11 mouse cellular contexts compared by ENCODE assay signal in the genomic region with DNA sequence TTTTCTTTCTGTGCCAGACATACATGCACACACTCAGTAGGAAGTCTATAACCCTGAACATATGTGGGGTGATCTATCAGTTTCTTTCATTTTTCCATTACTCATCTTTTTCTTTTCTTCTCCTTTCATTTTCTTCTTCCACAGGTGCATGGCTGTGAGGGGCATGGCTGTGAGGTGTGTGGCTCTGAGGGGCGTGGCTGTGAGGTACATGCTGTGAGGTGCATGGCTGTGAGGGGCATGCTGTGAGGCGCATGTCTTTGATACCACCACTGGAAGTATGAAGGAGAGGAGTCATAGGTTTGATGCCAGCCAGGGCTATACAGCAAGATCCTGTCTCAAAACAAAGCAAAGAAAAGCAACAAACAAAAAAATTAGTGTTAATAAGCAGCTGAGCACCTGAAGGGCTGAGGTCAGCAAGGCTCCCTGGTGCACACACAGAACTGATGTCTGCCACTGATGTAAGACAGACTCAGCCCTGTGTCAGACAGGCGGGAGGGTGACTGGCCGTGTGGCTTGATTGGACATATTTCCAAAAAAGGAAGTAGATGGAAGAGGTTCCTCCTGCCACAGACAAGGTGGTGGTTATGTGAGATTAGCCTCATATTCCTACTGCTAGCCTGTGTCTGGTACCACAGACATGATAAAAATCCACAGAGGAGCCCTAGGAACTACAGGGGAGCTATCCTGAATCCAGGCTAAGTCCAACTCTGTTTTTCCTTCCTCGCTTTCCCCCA. TPM values are rescaled to one million over a fixed set of nuclear protein-coding genes. Genes with fewer than 3 reads are reported as not detected.
A peak's percentile ranks its signal among the peaks of the same experiment; 100 is the strongest.
DNase-seq lines count a peak whose midpoint lies in the region; ATAC-seq and TF ChIP-seq lines count a peak whose summit lies in the region.
"Had no signal": no experiment of that assay in that cellular context is flagged by ENCODE, and none has a peak within 500 bp of the region (broad histone marks: within the 10 kb centered on the region; RNA-seq: fewer than 3 reads in every experiment).

No protein-coding gene starts in this region.

- no peaks in the 10 kb centered on the region for H3K36me3 ChIP-seq in lung, embryonic 14.5 days (ENCODE audit: insufficient read depth)
- no peaks in the 10 kb centered on the region for H3K36me3 ChIP-seq in liver, embryonic 12.5 days
- no peaks in the 10 kb centered on the region for H3K36me3 ChIP-seq in stomach, embryonic 15.5 days
- H3K36me3 ChIP-seq in midbrain, embryonic 14.5 days (ENCODE audit: control insufficient read depth, insufficient read depth, low read length), result no peaks in the 10 kb centered on the region
- no peaks in the 10 kb centered on the region for H3K36me3 ChIP-seq in midbrain, embryonic 10.5 days
- H3K36me3 ChIP-seq in hindbrain, embryonic 16.5 days (ENCODE audit: control insufficient read depth, insufficient read depth, low read length), result no peaks in the 10 kb centered on the region

- no peak for TF ChIP-seq POLR2A in lung, adult 2 months (IDR thresholded peaks at IDR 0.05; ENCODE audit: borderline replicate concordance, extremely low read depth, low read depth, low read length)

- 55% methylated on average over 5 of the region's 5 CpGs for WGBS in lung, embryonic 14.5 days
- 58% methylated on average over 5 of the region's 5 CpGs for WGBS in lung, adult 2 months
- WGBS in liver, embryonic 12.5 days (ENCODE audit: insufficient replicate concordance), result 40% methylated on average over 5 of the region's 5 CpGs
- WGBS in stomach, embryonic 15.5 days, result 60% methylated on average over 5 of the region's 5 CpGs
- WGBS in midbrain, embryonic 14.5 days, result 80% methylated on average over 5 of the region's 5 CpGs
- 84% methylated on average over 5 of the region's 5 CpGs for WGBS in midbrain, embryonic 10.5 days
- WGBS in hindbrain, embryonic 16.5 days, result 80% methylated on average over 5 of the region's 5 CpGs

- no peaks in the 10 kb centered on the region for H3K4me1 ChIP-seq in lung, embryonic 14.5 days (ENCODE audit: insufficient read depth)
- H3K4me1 ChIP-seq in lung, adult 2 months (ENCODE audit: control insufficient read depth, insufficient read depth, low read length), result peaks cover 2% of the 10 kb centered on the region; the same call in 1 of the 2 replicates
- 0 out of 2 replicates have a peak, but pooled peaks cover 5% of the 10 kb centered on the region for H3K4me1 ChIP-seq in liver, embryonic 12.5 days
- H3K4me1 ChIP-seq in stomach, embryonic 15.5 days, result no peaks in the 10 kb centered on the region
- H3K4me1 ChIP-seq in midbrain, embryonic 14.5 days (ENCODE audit: control insufficient read depth, insufficient read depth, low read length), result no peaks in the 10 kb centered on the region
- no peaks in the 10 kb centered on the region for H3K4me1 ChIP-seq in midbrain, embryonic 10.5 days
- H3K4me1 ChIP-seq in hindbrain, embryonic 16.5 days (ENCODE audit: control insufficient read depth, insufficient read depth, low read depth, low read length), result no peaks in the 10 kb centered on the region

- H3K9ac ChIP-seq in lung, embryonic 14.5 days, result no peak overlapping the region
- H3K9ac ChIP-seq in liver, embryonic 12.5 days, result no peak overlapping the region
- no peak overlapping the region for H3K9ac ChIP-seq in stomach, embryonic 15.5 days
- no peak overlapping the region for H3K9ac ChIP-seq in midbrain, embryonic 14.5 days (replicated peaks; ENCODE audit: low read length)
- no peak overlapping the region for H3K9ac ChIP-seq in hindbrain, embryonic 16.5 days (ENCODE audit: low read depth, low read length)

- H3K9me3 ChIP-seq in lung, embryonic 14.5 days (ENCODE audit: low read depth, low read length), result no peaks in the 10 kb centered on the region
- H3K9me3 ChIP-seq in liver, embryonic 12.5 days (replicated peaks), result no peaks in the 10 kb centered on the region; the same call in 1 of the 2 replicates
- H3K9me3 ChIP-seq in stomach, embryonic 15.5 days, result no peaks in the 10 kb centered on the region
- H3K9me3 ChIP-seq in midbrain, embryonic 14.5 days (ENCODE audit: control insufficient read depth, low read length), result no peaks in the 10 kb centered on the region
- H3K9me3 ChIP-seq in midbrain, embryonic 10.5 days (replicated peaks), result peaks cover 6% of the 10 kb centered on the region
- no peaks in the 10 kb centered on the region for H3K9me3 ChIP-seq in hindbrain, embryonic 16.5 days (ENCODE audit: control insufficient read depth, low read length)

- H3K4me2 ChIP-seq in lung, embryonic 14.5 days, result no peak overlapping the region
- no peak overlapping the region for H3K4me2 ChIP-seq in liver, embryonic 12.5 days
- H3K4me2 ChIP-seq in stomach, embryonic 15.5 days, result no peak overlapping the region
- H3K4me2 ChIP-seq in midbrain, embryonic 14.5 days (ENCODE audit: low read length), result no peak overlapping the region
- no peak overlapping the region for H3K4me2 ChIP-seq in hindbrain, embryonic 16.5 days (ENCODE audit: low read length)

- no peak for DNase-seq in lung, embryonic 14.5 days
- DNase-seq in lung, adult 2 months, result no peak
- DNase-seq in midbrain, embryonic 14.5 days, result no peak
- no peak for DNase-seq in midbrain, embryonic 10.5 days (ENCODE audit: low spot score)
- DNase-seq: cerebellum, adult 9-11 months had no signal

- H3K27me3 ChIP-seq in lung, embryonic 14.5 days (ENCODE audit: insufficient read depth, low read length), result no peaks in the 10 kb centered on the region
- H3K27me3 ChIP-seq in liver, embryonic 12.5 days (replicated peaks), result no peaks in the 10 kb centered on the region
- no peaks in the 10 kb centered on the region for H3K27me3 ChIP-seq in stomach, embryonic 15.5 days (replicated peaks)
- H3K27me3 ChIP-seq in midbrain, embryonic 14.5 days (ENCODE audit: control insufficient read depth, insufficient read depth, low read length), result no peaks in the 10 kb centered on the region
- no peaks in the 10 kb centered on the region for H3K27me3 ChIP-seq in midbrain, embryonic 10.5 days (ENCODE audit: low read depth, poor library complexity, severe bottlenecking)
- no peaks in the 10 kb centered on the region for H3K27me3 ChIP-seq in hindbrain, embryonic 16.5 days (replicated peaks; ENCODE audit: control insufficient read depth, insufficient read depth, low read length)

- no peak for TF ChIP-seq CTCF in lung, embryonic 14.5 days (IDR thresholded peaks at IDR 0.05; ENCODE audit: low read depth)
- no peak for TF ChIP-seq CTCF in lung, adult 2 months (IDR thresholded peaks at IDR 0.05; ENCODE audit: insufficient read depth, low read length)

- no peak overlapping the region for H3K4me3 ChIP-seq in lung, embryonic 14.5 days (ENCODE audit: low read depth, low read length)
- H3K4me3 ChIP-seq in lung, adult 2 months (replicated peaks; ENCODE audit: extremely low read depth, low read depth, low read length), result no peak overlapping the region
- H3K4me3 ChIP-seq in liver, embryonic 12.5 days, result no peak overlapping the region
- no peak overlapping the region for H3K4me3 ChIP-seq in stomach, embryonic 15.5 days (replicated peaks)
- H3K4me3 ChIP-seq in midbrain, embryonic 14.5 days (replicated peaks; ENCODE audit: low read depth, low read length), result no peak overlapping the region
- no peak overlapping the region for H3K4me3 ChIP-seq in midbrain, embryonic 10.5 days
- no peak overlapping the region for H3K4me3 ChIP-seq in hindbrain, embryonic 16.5 days (ENCODE audit: low read length)

- ATAC-seq in lung, embryonic 14.5 days (ENCODE audit: insufficient read depth), result peak; percentile 58
- peak; percentile 98 for ATAC-seq in common myeloid progenitor, adult 5-6 weeks (replicated peaks; ENCODE audit: low read depth, poor library complexity, severe bottlenecking)
- ATAC-seq in liver, embryonic 12.5 days, result 0 out of 2 replicates have a peak, but pooled peaks have one; percentile 46
- peak; percentile 67; the same call in 1 of the 2 replicates for ATAC-seq in stomach, embryonic 15.5 days (ENCODE audit: insufficient read depth, low FRiP score, low read depth)
- no peak for ATAC-seq in midbrain, embryonic 14.5 days (ENCODE audit: low FRiP score, low TSS enrichment)
- ATAC-seq in hindbrain, embryonic 16.5 days, result no peak
- ATAC-seq: hindbrain, postnatal 0 days had no signal

- H3K27ac ChIP-seq in lung, embryonic 14.5 days (ENCODE audit: low read depth), result peak overlapping the region; percentile 6; the same call in 1 of the 2 replicates
- H3K27ac ChIP-seq in liver, embryonic 12.5 days, result no peak overlapping the region
- no peak overlapping the region for H3K27ac ChIP-seq in stomach, embryonic 15.5 days
- H3K27ac ChIP-seq in midbrain, embryonic 14.5 days (replicated peaks; ENCODE audit: low read depth, low read length), result no peak overlapping the region
- no peak overlapping the region for H3K27ac ChIP-seq in midbrain, embryonic 10.5 days (replicated peaks)
- H3K27ac ChIP-seq in hindbrain, embryonic 16.5 days (ENCODE audit: low read depth, low read length), result no peak overlapping the region
- H3K27ac ChIP-seq: hindbrain, postnatal 0 days; macrophage had no signal

RNA-seq across cellular contexts. Expression of a gene that starts 38.2 kb away (rescaled TPM):
- polyA plus RNA-seq in lung, embryonic 14.5 days (2014; fragmentation: Nextera tagmentation; extraction: Ambion mirVana), result 15.6 and 16.2 TPM in 2 replicates
- polyA plus RNA-seq in lung, adult 2 months (2012; rRNA removed), result 2.8 and 5.3 TPM in 2 replicates
- total RNA-seq in common myeloid progenitor, adult 5-6 weeks (2017), result 1.3 and 2.9 TPM in 2 replicates
- polyA plus RNA-seq in liver, embryonic 12.5 days (2016; fragmentation: Nextera tagmentation; extraction: Ambion mirVana), result 6.7 and 6.8 TPM in 2 replicates
- polyA plus RNA-seq in stomach, embryonic 15.5 days (2015; fragmentation: Nextera tagmentation; extraction: Ambion mirVana), result 20.6 and 21.3 TPM in 2 replicates
- polyA plus RNA-seq in midbrain, embryonic 14.5 days (2014; fragmentation: Nextera tagmentation; extraction: Ambion mirVana), result 16.1 and 20.2 TPM in 2 replicates
- 21.0 and 21.2 TPM in 2 replicates for polyA plus RNA-seq in midbrain, embryonic 10.5 days (2016; fragmentation: Nextera tagmentation; extraction: Ambion mirVana)
- 13.9 and 15.0 TPM in 2 replicates for polyA plus RNA-seq in hindbrain, embryonic 16.5 days (2015; fragmentation: Nextera tagmentation; extraction: Ambion mirVana)

RNA-seq across cellular contexts. Expression of a gene that starts 44.0 kb away (rescaled TPM):
- 28.5 and 28.8 TPM in 2 replicates for polyA plus RNA-seq in lung, embryonic 14.5 days (2014; fragmentation: Nextera tagmentation; extraction: Ambion mirVana)
- 15.8 and 20.2 TPM in 2 replicates for polyA plus RNA-seq in lung, adult 2 months (2012; rRNA removed)
- 51.9 and 55.6 TPM in 2 replicates for total RNA-seq in common myeloid progenitor, adult 5-6 weeks (2017)
- polyA plus RNA-seq in liver, embryonic 12.5 days (2016; fragmentation: Nextera tagmentation; extraction: Ambion mirVana), result 40.5 TPM in 2 replicates
- polyA plus RNA-seq in stomach, embryonic 15.5 days (2015; fragmentation: Nextera tagmentation; extraction: Ambion mirVana), result 31.7 and 36.1 TPM in 2 replicates
- 23.9 and 31.6 TPM in 2 replicates for polyA plus RNA-seq in midbrain, embryonic 14.5 days (2014; fragmentation: Nextera tagmentation; extraction: Ambion mirVana)
- 26.0 and 27.1 TPM in 2 replicates for polyA plus RNA-seq in midbrain, embryonic 10.5 days (2016; fragmentation: Nextera tagmentation; extraction: Ambion mirVana)
- polyA plus RNA-seq in hindbrain, embryonic 16.5 days (2015; fragmentation: Nextera tagmentation; extraction: Ambion mirVana), result 33.4 and 35.5 TPM in 2 replicates

RNA-seq across cellular contexts. Expression of a gene that starts 44.3 kb away (rescaled TPM):
- 138 and 142 TPM in 2 replicates for polyA plus RNA-seq in lung, embryonic 14.5 days (2014; fragmentation: Nextera tagmentation; extraction: Ambion mirVana)
- 18.0 and 25.1 TPM in 2 replicates for polyA plus RNA-seq in lung, adult 2 months (2012; rRNA removed)
- total RNA-seq in common myeloid progenitor, adult 5-6 weeks (2017), result 59.5 and 75.1 TPM in 2 replicates
- 72.8 and 77.8 TPM in 2 replicates for polyA plus RNA-seq in liver, embryonic 12.5 days (2016; fragmentation: Nextera tagmentation; extraction: Ambion mirVana)
- 133 and 140 TPM in 2 replicates for polyA plus RNA-seq in stomach, embryonic 15.5 days (2015; fragmentation: Nextera tagmentation; extraction: Ambion mirVana)
- 103 and 105 TPM in 2 replicates for polyA plus RNA-seq in midbrain, embryonic 14.5 days (2014; fragmentation: Nextera tagmentation; extraction: Ambion mirVana)
- polyA plus RNA-seq in midbrain, embryonic 10.5 days (2016; fragmentation: Nextera tagmentation; extraction: Ambion mirVana), result 132 and 135 TPM in 2 replicates
- 111 and 117 TPM in 2 replicates for polyA plus RNA-seq in hindbrain, embryonic 16.5 days (2015; fragmentation: Nextera tagmentation; extraction: Ambion mirVana)

Comparison
In these comparisons a context has a peak if more than half of its experiments do, and no peak if none do; other contexts are left out.
1. ATAC-seq: peak in lung, embryonic 14.5 days (single experiment), common myeloid progenitor, adult 5-6 weeks (single experiment), liver, embryonic 12.5 days (single experiment) and stomach, embryonic 15.5 days (single experiment); none in midbrain, embryonic 14.5 days (single experiment) and hindbrain, embryonic 16.5 days (single experiment).